Mouse (Mus musculus) lung, postnatal 4 days (tissue): ENCODE measurements around the gene Rpl21.

Experiments used
- DNase-seq, 2 experiments: peaks; one replicate each; pipeline ENCODE4 v3.0.0; 2021

Gene Rpl21

DNA sequence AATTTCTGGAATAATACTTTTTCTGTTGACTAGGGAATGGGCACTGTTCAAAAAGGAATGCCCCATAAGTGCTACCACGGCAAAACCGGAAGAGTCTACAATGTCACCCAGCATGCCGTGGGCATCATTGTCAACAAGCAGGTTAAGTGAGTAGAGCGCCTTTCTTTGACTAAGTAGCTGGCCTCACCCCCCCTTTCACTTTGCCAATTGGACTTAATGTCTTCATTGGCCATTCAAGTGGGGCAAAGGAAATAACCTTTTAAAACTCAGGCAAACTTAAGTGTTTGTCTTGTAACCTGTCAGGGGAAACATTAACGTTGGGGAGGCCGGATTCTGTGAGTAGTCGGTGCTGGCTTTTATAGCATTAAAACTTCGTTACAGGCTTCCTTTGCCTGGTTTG lies 2.3 kb downstream of the Rpl21 start:
- DNase-seq, result no peak

DNA sequence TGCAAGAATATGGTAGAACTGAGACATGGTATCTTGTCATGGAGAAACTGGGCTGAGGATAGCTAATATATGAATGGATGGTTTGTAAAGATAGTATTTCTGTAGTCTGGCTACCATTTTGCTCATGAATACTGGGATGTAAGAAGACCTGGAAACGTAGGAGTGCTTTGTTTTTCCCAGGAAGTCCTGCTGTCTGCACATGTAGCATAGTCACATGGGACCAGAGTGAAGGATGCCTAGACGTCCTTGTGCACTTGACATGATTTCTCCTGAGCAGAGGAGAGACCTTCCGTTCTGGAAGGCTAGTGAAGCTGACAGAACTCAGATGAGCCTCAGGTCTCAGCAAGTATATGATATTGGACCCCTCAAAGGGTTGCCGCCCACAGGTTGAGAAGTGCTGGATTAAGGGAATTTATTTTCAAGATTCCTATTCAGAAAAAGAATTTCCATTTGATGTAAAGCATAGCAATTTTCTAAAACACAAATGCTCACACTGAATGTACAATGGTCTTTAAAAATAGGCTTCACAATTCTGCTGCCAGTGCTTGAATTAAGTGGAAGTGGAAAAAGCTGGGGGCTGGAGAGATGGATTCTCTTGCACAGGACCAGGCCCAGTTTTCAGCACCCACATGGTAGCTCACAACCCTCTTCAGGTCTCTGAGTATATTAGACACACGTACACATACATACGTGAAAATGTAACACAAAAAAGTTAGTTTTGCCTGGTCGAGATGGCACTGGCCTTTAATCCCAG lies 5.5 kb downstream of the Rpl21 start:
- DNase-seq, result no peak

DNA sequence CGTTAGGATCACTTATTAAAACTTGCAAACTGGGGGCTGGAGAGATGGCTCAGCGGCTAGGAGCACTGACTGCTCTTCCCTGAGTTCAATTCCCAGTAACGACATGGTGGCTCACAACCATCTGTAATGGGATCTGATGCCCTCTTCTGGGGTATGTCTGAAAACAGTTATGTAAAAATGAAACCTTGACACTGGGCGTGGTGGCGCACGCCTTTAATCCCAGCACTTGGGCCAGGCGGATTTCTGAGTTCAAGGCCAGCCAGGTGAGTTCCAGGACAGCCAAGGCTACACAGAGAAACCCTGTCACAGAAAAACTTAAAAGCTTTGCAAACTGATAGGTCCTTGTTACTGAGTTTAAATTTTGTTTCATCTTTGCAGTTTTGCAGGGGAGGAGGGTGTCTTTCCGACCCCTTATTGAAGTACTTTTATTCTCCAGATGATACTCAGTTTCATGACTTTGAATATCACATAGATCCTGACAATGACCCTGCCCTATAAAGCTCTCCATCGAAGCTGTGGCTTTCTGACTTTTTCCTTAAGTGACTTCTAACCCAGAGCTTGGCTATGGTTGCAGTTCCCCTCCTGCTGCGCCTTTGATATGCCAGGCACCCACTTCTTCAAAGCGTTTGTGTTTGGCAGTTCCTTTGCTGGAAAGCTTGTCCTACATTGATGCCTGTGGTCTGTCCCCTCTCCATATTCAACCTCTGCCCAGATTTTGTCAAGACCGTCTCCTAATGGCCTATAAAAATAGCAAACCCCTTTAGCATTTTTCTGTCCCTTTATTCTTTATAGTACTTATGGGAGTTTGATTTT lies 6.4 kb downstream of the Rpl21 start:
- DNase-seq, result no peak

DNA sequence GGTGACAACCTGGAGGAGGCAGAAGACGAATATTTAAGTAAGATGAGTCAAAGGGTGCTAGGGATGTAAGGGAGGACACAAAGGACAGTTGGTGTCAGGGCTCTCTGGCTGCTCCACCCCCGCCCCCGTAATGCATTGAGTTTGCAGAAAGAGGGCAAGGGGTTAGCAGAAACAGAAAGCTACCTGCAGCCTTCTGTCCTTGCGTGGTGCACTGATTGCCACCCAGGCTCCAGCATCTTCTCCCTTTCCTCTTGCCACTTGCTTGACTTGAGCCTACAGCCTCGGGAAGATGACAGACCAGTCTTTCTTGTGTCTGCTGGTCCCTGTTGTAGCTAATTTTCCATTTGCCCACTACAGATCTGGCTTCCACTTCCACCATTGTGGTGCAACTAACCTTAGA lies 7.1 kb downstream of the Rpl21 start:
- DNase-seq, result no peak

DNA sequence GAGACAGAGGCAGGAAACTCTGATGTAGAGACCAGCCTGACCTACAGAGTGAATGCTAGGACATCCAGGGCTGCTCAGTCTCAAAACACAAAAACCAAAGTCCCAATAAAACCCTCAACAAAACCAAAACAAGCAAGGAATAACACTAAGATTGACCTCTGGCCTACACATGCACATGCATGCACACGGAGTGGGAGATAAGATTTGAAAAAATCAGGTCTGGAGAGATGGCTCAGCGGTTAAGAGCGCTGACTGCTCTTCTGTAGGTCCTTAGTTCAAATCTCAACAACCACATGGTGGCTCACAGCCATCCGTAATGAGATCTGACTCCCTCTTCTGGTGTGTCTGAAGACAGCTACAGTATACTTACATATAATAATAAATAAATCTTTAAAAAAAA lies 7.7 kb downstream of the Rpl21 start:
- DNase-seq, result no peak

DNA sequence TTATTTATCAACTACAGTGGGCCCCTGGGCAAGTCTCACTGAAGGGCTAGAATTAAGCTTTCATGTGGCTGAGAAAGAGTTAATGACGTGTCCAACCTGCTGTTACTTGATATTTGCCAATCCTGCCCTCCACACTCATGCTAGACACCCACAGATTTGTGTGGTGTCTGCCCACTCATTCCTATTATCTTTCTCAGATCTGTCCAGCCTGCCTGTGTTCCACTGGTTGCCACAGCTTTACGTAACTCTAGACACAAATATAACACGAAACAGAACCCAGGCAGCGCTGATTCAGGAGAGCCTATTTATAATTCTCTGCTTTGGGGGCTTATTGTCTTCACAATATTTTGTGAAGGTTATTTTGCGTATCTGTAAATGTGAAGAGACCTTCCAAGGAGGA lies 8.6 kb downstream of the Rpl21 start:
- no peak for DNase-seq

DNA sequence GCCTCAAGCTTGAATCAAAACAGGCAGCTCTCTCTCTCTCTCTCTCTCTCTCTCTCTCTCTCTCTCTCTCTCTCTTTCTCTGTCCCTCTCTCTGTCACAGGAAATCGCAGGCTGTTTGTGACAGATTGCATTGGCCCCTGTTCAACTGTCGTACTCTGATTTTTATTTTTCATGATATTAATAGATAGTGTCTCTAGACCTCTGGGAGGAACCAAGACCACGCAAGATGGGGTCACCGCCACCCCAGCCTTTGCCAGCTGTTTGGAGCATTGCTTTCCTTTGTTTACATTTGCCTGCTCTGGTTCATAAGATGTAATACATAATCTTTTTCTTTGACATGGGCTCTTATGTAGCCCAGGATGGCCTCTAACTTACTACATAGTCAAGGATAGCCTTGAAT lies 9.3 kb downstream of the Rpl21 start:
- peak in 1 of 2 experiments; percentile 64 for DNase-seq

DNA sequence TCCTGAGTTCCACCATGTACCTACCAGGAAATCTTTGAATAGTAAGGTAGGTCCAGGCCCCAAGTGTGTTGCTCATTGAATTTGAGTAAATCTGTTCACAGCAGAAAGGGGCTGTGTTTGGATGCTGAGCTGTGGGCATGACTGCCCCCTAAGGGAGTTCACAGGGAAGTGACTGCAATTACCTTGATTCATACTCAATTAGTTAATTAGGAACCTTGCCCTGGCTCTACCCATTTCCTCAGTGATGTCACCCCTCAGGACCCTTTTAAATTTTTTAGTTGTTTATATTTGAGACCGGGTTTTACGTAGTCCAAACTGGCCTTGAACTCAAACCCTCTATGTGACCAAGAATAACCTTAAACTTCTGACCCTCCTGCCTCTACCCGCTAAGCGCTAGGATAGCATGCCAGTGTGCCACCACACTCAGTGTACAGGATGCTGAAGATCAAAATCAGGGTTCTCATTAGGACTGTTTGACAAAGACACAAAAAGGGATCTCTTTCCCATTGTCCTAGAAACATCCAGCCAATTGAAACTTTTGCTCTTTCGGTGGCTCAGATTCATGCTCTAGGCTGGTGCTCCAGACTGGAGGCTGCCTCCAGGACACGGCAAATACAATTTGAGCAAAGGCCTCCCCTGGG lies 11.7 kb downstream of the Rpl21 start:
- DNase-seq, result no peak

DNA sequence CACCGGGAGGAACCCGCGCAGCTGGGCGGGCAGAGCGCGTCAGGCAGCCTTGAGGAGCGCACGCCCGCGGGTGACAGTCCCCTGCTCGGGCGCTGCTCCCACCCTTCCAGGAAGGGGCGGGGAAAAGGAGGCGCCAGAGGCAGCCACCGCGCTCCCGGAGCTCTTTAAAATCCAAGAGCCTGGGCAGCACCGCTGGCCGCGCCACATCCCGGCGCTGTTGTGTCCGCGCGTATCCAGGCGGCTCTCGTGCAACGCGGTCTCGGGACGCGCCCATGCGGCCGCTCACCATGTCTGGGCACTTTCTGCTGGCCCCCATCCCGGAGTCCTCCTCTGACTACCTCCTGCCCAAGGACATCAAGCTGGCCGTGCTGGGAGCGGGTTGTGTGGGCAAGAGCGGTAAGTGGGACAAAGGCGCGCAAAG lies 12.3 kb downstream of the Rpl21 start, which contains the start of gene Rasl11a:
Gene Rasl11a (plus strand): TSS at position 127 of the 421 bp plus-strand sequence.
- DNase-seq, result peak; percentile 92 to 96

DNA sequence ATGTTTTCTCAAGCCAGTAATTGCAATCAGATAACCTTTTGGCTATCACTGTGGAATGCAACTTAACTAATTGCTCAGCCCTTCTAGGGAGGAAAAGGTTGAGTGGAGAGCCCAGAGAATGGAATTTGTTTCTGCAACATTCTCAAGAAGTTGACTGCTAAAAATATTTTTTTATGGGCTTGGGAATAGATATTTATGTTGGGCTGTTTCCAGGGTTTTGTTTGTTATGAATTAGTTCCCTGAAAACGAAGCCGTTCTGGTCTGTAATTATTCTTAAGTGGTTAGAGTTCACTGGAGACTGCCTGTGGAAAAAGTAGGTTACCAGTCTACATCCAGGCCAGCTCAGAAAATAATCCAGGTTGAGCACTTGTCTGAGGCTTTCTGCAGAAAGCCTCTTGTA lies 13.8 kb downstream of the Rpl21 start:
- no peak for DNase-seq

DNA sequence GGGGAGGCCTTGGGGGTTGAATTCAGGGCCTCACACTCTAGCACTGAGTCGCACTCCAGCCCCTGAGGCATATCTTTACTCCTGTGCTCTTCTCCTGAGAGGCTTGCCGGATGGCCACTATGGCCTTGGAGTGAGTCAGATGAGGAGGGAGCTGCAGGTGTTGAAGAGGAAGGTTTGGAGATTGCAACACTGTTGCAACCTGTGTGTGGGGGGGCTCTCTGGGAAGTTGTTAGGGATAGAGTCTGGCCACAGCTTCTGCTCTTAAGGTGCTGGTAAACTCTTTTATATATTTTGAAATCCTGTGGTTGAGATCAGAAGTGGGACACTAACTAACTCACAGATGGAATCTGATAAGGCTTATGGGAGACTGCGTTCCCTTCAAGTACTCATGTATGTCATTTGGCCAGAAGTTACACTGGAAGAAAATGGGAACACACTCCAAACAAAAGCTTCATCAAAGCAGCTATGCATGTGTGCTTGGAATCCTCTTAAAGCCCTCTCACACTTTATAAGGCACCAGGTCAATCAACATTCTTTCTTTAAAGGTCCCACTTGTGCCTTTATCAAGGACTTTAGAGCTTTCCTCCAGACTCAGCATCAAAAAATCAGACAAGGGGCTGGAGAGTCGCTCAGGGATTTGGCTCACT lies 16.4 kb downstream of the Rpl21 start:
- DNase-seq, result peak in 1 of 2 experiments; percentile 71

DNA sequence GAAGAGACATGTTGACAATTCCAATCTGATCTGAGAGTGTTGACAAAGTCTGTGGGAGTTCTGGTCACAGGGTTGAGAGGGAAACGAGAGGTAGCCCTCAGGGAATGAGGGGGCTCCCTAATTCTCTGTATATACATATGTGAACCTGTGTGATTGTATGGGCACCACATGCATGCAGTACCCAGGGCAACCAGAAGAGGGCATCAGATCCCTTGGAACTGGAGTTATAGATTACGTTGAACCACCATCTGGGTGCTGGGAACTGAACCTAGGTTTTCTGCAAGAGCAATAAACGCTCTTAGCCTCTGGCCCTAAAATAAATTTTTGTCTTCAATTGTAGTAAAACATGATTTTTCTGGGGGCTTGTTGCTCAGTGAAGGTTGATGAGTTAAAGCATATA lies 23.4 kb downstream of the Rpl21 start:
- DNase-seq, result no peak

DNA sequence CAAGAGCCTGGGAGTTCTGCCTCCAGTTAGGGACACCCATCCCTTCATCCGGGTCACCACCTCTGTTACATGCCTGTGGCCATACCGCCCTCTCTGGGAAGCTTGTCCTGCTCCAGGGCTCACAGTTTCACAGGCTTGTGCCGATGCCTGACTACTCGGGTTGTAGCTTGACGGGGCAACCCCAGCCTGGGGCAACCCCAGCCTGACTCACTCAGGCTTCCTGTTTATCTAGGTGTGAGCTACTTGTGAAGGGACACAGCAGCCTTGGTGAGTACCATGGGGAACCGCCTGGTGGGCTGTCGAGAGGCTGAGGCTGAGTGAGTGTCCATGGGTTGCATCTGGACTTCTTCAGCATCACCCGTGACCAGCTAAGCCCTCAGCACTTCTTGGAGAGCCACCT lies 24.9 kb downstream of the Rpl21 start:
- no peak for DNase-seq

DNA sequence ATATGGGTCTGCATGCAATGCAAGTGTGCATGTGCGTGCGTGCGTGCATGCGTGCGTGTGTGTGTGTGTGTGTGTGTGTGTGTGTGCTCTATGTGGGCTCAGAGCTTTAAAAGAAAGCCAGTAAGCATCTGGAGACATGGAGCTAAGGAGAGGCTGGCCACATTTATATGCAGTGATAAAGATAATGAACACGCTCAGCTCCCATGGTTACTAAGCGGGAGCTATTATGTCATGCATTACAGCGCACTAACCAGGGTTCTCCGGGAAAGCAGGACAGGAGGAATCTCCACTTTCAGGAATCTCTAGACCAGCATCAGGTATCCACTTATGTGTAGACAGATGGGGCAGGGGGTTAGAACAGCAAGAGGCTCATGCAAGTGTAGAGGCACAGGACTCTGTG lies 26.1 kb downstream of the Rpl21 start:
- no peak for DNase-seq

DNA sequence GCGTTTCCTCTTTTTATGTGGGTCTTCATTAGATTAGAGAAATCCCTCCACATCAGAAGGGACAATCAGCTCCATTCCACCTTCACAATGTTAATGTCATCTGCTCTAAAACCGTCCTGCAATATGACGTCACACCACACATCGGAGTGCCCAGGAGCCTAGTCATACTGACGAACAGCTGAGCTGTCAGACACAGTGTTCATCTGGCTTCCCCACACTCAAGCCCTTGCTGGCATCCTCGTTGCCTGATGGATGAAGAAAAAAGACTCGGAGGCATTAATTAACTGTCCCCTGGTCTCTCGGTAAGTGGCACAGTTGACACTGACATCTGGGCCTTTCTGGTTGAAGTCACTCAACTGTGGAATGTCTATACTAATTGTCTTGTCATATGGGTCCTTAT lies 26.6 kb downstream of the Rpl21 start:
- no peak for DNase-seq

DNA sequence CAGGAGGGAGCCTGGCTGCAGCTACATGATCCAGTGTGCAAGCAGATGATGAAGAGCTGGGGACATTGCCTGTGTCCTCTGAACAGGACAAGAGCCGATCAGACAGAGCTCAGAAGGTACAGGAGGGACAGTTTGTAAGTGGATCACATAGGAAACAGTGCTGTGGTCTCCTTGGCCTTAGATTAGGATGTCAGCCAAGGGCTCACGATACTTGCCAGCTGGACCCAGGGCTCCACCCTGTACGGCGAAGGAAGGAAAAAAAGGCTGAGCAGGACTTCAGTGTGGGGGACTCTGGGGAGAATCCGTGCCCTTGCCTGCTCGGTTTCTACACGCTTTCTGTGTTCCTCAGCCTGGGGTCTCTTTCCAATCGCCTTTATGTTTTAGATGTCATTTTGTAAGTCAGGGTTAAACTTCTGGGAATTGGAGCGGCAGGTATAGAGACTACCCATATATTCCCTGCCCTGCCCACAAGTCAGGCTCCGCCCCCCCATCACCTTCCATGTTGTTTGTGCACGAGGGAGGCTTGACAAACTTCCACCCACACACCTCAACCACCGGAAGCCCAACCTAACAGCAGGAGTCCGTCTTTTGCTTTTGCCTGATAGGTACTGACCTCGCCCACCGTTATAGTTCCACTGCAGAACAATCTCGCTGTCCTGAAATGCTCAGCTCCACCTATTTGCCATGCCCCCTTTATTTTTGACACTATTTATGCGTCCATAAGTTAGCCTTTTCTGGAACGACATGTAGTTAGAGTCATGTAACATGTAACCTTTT lies 27.7 kb downstream of the Rpl21 start:
- DNase-seq, result no peak

DNA sequence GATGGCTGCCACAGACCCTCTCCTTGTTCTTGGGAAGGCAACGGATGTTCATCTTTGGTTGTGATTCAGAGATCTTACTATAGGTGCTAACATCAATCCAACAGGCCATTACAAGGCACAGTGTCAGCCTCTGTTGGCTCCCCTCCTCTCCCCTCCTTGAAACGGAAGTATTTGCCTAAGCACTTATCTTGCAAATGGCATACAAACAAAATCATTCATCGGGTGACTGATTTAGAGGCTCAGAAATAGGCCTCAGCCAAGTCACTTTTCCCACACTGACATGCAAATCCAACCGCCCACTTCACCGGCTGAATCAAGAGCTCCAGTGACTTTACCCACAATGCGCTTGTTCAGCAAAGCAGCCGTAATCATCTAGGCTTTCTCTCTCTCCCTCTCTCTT lies 28.9 kb downstream of the Rpl21 start:
- peak in 1 of 2 experiments; percentile 52 for DNase-seq

DNA sequence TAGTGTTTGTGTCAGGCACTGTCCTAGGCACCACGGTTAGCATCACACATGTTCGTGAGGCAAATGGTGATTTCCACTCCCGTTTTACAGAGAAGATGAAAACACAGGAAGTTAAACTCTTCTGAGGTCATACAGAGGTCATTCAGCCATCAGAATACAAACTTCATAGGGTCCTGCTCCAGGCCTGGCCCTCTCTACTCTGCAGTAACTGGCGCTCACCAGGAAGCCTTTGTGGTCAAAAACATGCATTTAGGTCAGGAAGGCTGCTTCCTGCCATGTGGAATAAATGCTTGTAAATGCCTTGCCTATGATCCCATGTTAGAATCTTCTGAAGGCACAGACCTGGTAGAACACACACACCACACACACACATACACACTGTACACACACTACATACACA lies 32.8 kb downstream of the Rpl21 start:
- no peak for DNase-seq

DNA sequence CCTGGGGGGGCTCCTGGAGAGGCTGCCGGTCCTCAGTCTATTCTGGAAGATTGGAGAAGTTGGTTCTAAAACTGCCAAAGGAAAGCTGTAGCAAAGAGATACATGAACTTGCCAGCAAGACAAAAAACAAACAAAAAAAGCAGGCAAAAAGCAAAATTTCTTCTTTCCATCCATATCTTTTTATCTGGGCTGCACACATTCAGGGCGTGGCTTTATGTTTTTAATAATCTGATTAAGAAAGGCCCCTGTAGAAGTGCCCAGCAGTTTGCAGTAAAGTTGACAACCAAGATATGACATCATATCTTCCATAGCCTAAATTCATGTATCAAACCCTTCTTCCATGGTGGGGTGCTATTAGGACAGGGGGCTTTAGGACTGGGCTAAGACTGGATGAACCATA lies 33.6 kb downstream of the Rpl21 start:
- no peak for DNase-seq

DNA sequence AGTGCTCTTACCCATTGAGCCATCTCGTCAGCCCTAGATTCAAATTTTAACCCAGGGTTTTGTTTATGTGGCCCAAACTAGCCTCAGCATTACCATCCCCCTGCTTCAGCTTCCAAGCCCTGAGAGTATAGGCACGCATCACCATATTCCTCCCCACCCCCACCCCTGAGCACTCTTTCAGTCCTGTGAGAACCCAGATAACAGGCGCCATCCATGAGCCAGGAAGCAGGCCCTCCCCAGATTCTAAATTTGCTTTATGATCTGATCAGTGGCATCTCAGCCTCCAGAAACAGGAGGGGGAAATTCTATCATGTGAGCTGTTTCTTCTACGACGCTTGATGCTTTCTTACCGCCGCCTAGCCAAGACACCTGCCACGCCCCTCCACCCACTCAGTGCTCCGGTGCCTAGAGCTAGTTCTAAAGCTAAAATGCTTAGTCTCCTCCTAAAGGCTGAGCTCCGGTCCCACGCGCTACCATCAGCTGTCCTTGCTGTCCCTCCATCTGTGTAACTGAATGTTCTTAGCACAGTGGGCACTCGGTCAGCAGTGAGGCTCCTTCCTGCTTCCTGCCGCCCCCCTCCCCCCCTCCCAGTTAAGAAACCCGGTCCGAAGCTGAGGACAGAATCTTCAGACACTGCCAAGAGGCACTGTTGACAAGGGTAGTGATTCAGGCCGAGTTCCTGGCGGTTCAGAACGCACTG lies 34.7 kb downstream of the Rpl21 start:
- peak; percentile 63 to 67 for DNase-seq

DNA sequence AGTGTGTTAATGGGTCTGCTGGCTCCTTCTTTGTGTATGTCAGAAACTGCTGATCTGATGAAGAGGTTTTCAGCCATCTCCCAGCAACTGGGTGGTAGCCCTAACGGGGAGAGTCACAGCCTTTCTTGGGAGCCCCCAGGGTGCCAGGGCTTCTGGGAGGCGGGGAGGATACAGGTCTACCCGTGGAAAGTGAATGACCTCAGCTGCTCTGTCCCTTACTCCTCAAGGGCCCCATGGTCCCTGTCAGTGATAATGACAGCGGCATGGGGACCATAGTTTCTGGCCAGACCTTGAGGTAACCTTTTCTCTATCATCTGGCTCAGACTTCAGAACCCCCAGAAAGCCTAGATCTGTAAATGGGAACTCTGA lies 35.2 kb downstream of the Rpl21 start:
- DNase-seq, result no peak
